Mouse (Mus musculus): ENCODE measurements around the gene Tmem14a. TPM values are rescaled to one million over a fixed set of nuclear protein-coding genes. Genes with fewer than 3 reads are reported as not detected.
A peak's percentile ranks its signal among the peaks of the same experiment; 100 is the strongest.
"Not testable (repeated sequence)": the region's sequence is repeated elsewhere in the genome, so short reads cannot be mapped to it uniquely, and the experiment has no call there.

The Tmem14a gene
- 10 to 100 TPM; 48.1 to 52.1 TPM for total RNA-seq (2021)
- long read RNA-seq, experiment 1, transcript Tmem14a-202 (5 exons, 1,168 nt): major isoform, 55 of 80 reads
- long read RNA-seq, experiment 1, transcript Tmem14a-201 (5 exons, 1,261 nt): minor isoform, 11 of 80 reads
- long read RNA-seq, experiment 1, partial matches to known transcripts: 5 of 80 reads
- long read RNA-seq, experiment 1, other reads (novel, unspliced or antisense): 9 of 80 reads
- long read RNA-seq, experiment 2, transcript Tmem14a-201 (5 exons, 1,261 nt): minor isoform, 5 of 64 reads
- long read RNA-seq, experiment 2, transcript Tmem14a-202 (5 exons, 1,168 nt): major isoform, 52 of 64 reads
- long read RNA-seq, experiment 2, partial matches to known transcripts: 2 of 64 reads
- long read RNA-seq, experiment 2, other reads (novel, unspliced or antisense): 5 of 64 reads

DNA sequence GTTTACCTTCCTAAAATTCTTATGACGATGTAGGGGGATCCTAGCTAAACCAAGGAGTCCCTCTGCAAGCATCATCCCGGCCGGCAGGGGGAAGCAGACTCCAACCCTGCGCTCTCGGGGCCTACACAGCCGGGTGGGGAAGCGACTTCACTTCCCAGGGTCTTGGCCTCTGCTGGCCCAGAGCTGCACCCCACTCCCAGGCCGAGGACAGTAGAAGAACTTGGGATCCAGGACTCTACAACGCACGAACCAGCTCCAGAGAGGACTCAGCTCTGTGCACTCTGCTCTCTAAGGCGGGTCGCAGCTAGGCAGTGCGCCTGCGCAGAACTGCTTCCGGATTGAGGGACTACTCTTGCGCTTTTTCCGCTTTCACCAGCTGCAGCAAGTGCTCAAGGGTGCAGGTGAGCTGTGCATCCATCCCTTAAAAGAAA, at the start of gene Tmem14a:
TSS of gene Tmem14a (plus strand) at position 87 of the 431 bp plus-strand sequence.
- peak; percentile 90 to 91 for DNase-seq (ENCODE audit: low spot score in 2 of 2)

GRCm38 (mm10) chr1:21185196-21185595, 33.2 kb upstream of the Tmem14a start:
- no peak for DNase-seq (ENCODE audit: low spot score in 2 of 2)

GRCm38 (mm10) chr1:21206241-21206640, 12.1 kb upstream of the Tmem14a start:
- DNase-seq (ENCODE audit: low spot score in 2 of 2): no peak

DNA sequence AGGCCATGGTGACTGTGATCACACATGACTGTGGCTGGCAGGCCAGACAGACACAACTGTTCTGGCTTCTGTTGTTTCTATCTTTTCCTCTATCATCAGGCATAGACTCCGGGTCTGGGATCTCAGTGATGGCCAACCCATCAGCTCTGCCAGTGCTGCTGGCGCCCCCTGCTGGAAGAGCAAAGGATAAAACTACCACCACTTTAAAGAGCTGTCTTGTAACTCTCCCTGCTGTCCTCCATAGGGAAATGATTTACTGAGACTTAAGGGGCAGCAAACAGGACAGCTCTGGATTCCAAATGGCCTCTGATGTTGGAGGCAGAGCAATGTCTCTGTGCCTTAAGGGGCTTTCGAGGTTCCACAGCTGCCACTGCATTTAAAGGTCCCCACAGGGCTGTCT, 4.8 kb upstream of the Tmem14a start:
- DNase-seq (ENCODE audit: low spot score in 2 of 2): not testable (repeated sequence)

DNA sequence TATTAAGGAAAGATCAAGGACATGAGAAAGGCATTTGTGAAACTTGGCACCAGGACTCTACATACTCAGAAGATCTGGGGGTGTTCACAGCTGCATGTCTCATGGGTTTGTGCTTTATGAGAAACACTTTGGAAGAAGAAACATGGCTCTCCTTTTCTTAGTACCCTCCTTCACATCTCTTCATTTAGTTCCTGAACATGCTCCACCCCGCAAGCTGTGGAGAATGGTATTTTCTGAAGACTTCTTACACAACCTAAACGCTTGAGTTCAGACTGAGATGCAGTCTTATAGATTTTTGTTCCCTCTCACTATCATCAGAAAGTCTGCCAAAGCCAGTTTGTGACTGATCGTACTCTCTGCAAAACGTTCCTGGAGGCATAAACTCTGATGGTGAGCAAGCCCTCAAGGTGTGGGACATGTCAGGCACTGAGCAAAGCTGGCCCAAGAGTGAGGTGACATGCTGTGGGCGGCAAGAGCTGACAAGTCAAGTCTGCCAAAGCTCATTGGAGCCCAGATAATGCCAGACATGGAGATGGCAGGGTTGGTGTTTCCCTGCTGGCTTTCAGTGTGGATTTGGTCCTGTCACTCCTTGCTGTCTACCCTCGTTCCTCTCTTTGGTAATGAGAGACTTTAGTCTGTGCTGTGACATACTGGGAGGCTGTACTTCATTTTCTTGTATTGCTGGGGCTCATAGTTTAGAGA, 4.2 kb upstream of the Tmem14a start:
- DNase-seq (ENCODE audit: low spot score in 2 of 2): not testable (repeated sequence)

DNA sequence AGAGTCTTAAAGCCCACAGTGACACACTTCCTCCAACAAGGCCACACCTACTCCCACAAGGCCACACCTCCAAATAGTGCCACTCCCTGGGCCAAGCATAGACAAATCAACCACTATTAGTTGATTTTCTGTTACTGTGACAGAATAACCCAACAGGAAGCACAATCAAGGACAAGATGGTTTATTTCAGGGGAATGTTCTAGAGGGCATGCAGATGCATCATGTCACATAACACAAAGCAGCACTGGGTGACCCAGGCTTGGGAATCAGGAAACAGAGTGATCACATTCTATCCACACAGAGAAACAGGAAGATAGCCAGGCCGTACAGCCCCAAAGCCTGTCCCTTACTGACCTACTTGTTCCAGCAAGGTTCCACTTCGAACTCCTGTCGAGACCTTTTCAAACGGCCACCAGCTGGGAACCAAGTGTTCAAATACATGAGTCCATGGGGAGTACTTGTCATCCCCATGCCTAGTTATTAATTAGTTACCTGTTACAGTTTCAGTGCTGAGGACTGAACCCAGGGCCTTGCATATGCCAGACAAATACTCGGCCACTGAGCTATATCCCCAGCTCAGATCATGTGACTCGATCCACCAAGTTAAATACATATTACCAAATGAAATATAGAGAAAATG, 9.5 kb downstream of the Tmem14a start:
- DNase-seq (ENCODE audit: low spot score in 2 of 2): no peak

DNA sequence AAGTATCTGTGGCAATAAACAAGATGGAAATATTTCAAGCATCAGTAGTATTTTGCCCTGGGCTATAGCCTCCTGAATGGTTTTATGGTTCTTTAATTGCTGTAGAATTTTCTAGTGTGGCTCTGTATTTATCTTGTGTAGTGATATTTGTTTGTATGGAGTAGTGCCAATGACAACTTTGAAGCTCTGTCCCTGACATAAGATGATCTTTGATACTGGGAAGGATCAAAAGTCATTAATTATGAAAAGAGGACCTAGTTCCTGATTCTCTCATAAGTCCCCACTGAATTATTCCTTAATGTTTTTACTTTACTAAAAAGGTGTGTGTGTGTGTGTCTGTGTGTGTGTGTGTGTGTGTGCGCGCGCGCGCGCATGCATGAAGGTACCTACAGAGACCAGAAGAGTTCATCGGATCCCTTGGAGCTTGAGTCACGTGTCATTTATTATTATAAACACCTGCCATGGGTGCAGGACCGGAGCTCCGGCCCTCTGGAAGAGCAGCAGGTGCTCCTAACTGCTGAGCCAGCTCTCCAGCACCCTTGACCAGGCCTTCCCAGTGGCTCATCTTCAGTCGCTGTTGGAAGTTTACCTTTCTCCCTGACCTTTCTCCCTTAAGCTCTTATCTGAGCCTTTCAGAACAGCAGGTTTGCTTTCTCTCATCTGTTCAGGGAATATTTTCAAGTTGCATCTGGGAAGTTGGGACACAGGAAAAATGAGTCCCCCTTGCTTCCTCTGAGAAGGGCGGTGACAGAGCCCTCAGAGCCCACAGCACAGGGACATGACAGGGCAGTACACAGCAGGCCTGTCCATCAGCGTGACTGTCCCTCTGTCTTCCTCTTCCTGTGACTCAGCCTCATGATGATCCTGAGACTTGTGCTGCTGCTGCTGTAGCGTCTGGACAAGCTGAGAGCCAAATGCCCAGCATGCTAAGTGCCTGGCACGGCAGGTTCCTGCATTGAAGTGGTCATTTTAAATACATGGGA, 10.7 kb downstream of the Tmem14a start:
- DNase-seq (ENCODE audit: low spot score in 2 of 2): not testable (repeated sequence)

GRCm38 (mm10) chr1:21230376-21230775, 12.0 kb downstream of the Tmem14a start:
- DNase-seq (ENCODE audit: low spot score in 2 of 2): no peak

DNA sequence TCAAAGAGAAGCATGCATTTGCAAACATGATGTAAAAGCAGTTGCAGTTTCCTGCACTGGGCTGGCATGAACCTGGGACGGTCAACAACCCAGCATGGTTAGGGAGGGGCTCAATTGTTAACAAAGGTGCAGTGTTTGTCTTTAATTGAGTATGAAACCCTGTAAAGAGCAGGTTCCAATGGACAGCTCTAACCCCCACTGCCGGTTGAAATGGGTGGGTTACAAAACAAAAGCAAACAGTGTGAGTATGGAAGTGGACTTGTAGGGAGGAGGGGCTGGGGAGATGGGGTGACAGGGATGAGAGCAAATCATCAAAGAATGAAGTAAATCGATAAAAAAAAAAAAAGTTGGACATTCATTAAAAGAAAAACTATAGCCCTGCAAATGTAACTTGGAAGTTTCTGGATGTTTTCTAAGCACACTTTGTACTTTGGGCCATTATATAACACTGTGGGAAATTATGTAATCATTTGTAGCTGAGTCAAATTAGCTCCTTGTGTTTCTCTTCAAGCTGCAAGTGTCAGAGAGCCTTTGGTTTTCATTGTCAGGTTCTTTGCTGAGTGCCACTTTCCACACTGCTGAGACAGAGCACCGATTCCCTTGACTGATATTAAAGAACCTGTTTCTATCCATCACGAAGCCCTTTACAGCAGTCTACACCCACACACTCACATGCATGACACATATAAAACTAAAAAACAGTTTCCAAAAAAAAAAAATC, 13.5 kb downstream of the Tmem14a start:
- DNase-seq (ENCODE audit: low spot score in 2 of 2): no peak

DNA sequence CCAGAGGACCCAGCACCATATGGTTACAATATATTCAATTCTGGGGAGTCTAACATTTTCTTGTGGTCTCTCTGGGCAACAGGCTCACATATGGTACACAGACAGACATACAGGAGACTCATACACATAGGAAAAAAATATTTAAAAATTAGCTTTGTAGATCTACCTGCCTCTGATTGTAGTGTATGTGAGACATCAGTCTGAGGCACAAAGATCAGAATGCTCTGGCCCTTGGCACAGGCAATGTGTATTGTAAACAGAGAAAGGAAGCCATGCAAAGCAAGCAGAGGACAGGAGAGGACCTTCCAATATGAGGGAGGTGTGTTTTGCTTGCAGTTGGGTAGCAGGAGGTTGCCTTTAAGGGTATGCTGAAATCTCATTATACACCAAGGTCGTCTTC, 14.1 kb downstream of the Tmem14a start:
- no peak for DNase-seq (ENCODE audit: low spot score in 2 of 2)

- no peak for DNase-seq (ENCODE audit: low spot score in 2 of 2)
Observed at GRCm38 (mm10) chr1:21235359-21235758, 17.0 kb downstream of the Tmem14a start.

DNA sequence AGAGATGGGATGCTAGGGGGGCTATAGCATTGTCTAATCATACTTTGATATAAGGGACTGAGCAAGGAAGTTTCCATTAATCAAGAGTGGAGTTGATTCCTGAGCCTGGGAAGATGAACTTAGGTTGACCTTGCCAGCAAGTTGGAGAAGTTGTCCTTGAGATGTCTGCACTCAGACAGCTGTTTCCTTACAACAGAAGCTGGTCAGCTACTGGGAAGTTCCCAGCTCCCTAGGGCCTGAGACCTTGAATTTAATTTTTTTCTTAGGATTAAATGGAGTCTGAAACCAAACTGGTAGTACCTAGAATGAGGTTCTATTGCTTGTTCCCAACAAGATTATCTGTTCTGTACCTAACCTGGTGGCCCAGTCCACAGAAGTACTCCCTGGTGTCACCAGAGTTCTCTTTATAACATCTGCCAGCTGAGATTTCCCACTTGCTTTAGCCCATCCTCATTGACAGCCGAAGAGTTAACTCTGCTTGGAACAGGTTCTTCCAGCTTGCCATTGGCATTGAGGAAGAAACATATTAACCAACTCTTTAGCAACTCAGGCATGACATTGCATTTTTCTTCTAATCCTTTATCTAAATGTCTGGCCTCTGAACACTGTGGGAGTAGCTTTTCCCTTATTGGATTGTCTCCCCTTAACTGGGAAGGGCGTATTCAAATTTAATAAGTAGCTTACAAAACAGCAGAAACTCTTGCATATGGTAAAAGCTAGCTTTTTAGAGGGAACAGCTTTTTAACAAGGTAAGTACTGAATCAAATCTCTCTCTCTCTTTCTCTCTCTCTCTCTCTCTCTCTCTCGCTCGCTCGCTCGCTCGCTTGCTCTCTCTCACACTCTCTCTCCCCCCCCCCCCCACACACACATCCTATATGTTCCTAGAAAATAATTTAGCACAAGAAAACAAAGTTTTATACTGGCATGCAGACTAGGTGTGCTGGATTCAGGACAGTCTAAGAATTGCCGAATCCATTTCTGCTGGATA, 21.8 kb downstream of the Tmem14a start, which contains the start of gene Gsta3:
TSS of gene Gsta3 (plus strand) at position 679 of the 988 bp plus-strand sequence.
- no peak for DNase-seq (ENCODE audit: low spot score in 2 of 2)

- DNase-seq (ENCODE audit: low spot score in 2 of 2): no peak
Observed at GRCm38 (mm10) chr1:21241096-21241495, 22.7 kb downstream of the Tmem14a start.

GRCm38 (mm10) chr1:21244290-21244960, 26.1 kb downstream of the Tmem14a start:
- DNase-seq (ENCODE audit: low spot score in 2 of 2): no peak

GRCm38 (mm10) chr1:21246136-21246535, 27.8 kb downstream of the Tmem14a start:
- DNase-seq (ENCODE audit: low spot score in 2 of 2): no peak

DNA sequence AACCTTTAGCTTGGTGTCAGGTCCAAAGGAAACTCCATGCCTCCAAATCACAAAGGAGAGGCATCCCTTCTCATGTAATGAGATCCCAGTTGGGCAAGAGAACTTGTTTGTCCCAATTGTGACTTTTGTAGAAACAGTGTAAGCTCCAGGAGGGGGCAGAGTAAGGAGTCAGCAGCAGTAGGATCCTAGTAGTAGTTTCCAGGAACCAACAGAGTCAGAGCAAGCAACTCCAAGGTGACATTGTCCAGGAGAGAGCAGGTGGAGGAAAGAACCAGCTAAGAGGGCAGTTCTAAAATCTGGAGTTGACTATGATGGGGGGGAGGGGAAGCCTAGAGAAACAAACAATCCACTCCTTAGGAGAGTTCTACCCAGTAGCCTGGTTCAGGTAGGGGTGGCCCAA, 29.5 kb downstream of the Tmem14a start:
- no peak for DNase-seq (ENCODE audit: low spot score in 2 of 2)

GRCm38 (mm10) chr1:21248560-21249390, 30.4 kb downstream of the Tmem14a start:
- DNase-seq (ENCODE audit: low spot score in 2 of 2): no peak
